Mouse (Mus musculus): Measurements from ENCODE around the gene H2afy2. TPM values are rescaled to one million over a fixed set of nuclear protein-coding genes. Genes with fewer than 3 reads are reported as not detected.

H2afy2 gene
- polyA plus RNA-seq, 1 experiment from 2014 or later, result 4.9 TPM

- H3K27ac ChIP-seq (ENCODE audit: low read length), result no peak overlapping the region
- H3K4me1 ChIP-seq (ENCODE audit: control insufficient read depth, low read depth, low read length), result no peaks in the 10 kb centered on the region
- no peak overlapping the region for H3K9ac ChIP-seq (ENCODE audit: low read depth, low read length)
- H3K4me3 ChIP-seq (ENCODE audit: low read depth, low read length), result no peak overlapping the region
- H3K4me2 ChIP-seq (ENCODE audit: low read depth, low read length), result no peak overlapping the region
- H3K9me3 ChIP-seq (replicated peaks; ENCODE audit: control insufficient read depth, low read length), result no peaks in the 10 kb centered on the region
- peaks cover 50% of the 10 kb centered on the region for H3K36me3 ChIP-seq (ENCODE audit: control insufficient read depth, insufficient read depth)
- 80% methylated on average over 8 of the region's 8 CpGs for WGBS (ENCODE audit: insufficient replicate concordance)
- ATAC-seq (ENCODE audit: low read depth), result no peak
- H3K27me3 ChIP-seq (ENCODE audit: control insufficient read depth, insufficient read depth, low read depth, low read length), result no peaks in the 10 kb centered on the region
Observed at GRCm38 (mm10) chr10:61689405-61689804, 94.5 kb downstream of the H2afy2 start.

Small RNA genes within 50 kb of the gene (microRNA-seq; reads per million reads assigned to microRNA genes)
- not detected for gene Mir5108

Other genes starting within 250 kb of the H2afy2 start
- not detected in 2 replicates for gene Npffr1, start 188.7 kb downstream of the H2afy2 start, polyA plus RNA-seq (2015; fragmentation: Nextera tagmentation; extraction: Ambion mirVana)
- gene Ppa1, start 135.6 kb downstream of the H2afy2 start, polyA plus RNA-seq (2015; fragmentation: Nextera tagmentation; extraction: Ambion mirVana), result 84.5 and 88.1 TPM in 2 replicates
- gene Sar1a, start 103.8 kb downstream of the H2afy2 start, polyA plus RNA-seq (2015; fragmentation: Nextera tagmentation; extraction: Ambion mirVana), result 66.6 and 67.0 TPM in 2 replicates
- 10.7 and 12.8 TPM in 2 replicates for gene Tysnd1, start 88.6 kb downstream of the H2afy2 start, polyA plus RNA-seq (2015; fragmentation: Nextera tagmentation; extraction: Ambion mirVana)
- 5.6 and 6.0 TPM in 2 replicates for gene Aifm2, start 68.9 kb downstream of the H2afy2 start, polyA plus RNA-seq (2015; fragmentation: Nextera tagmentation; extraction: Ambion mirVana)
- 0.68 and 0.91 TPM in 2 replicates for gene Col13a1, start 195.0 kb upstream of the H2afy2 start, polyA plus RNA-seq (2015; fragmentation: Nextera tagmentation; extraction: Ambion mirVana)